Mouse (Mus musculus) frontal cortex, postnatal 10 days (tissue): ENCODE measurements around the gene Degs2.
"Not testable (repeated sequence)": the region's sequence is repeated elsewhere in the genome, so short reads cannot be mapped to it uniquely, and the experiment has no call there.

Experiments
- DNase-seq, 2 experiments: peaks; one replicate each; pipeline ENCODE4 v3.0.0; 2022; ENCODE audit warnings: low spot score in 2 of 2, mixed read lengths in 1 of 2

Gene Degs2

GRCm38 (mm10) chr12:108702185-108702584, at the start of gene Degs2:
Degs2 (minus strand) TSS chr12:108702315.
- DNase-seq, result no peak

GRCm38 (mm10) chr12:108751790-108752189, 49.7 kb upstream of the Degs2 start:
- no peak for DNase-seq

- DNase-seq, result no peak
Measured at GRCm38 (mm10) chr12:108750226-108750625, 48.1 kb upstream of the Degs2 start.

GRCm38 (mm10) chr12:108749454-108749853, 47.3 kb upstream of the Degs2 start:
- DNase-seq, result no peak

GRCm38 (mm10) chr12:108749019-108749418, 46.9 kb upstream of the Degs2 start:
- no peak for DNase-seq

- no peak for DNase-seq
Measured at GRCm38 (mm10) chr12:108745990-108746389, 43.9 kb upstream of the Degs2 start.

GRCm38 (mm10) chr12:108742241-108742640, 40.1 kb upstream of the Degs2 start:
- no peak for DNase-seq

- DNase-seq, result no peak
Measured at GRCm38 (mm10) chr12:108741472-108741871, 39.4 kb upstream of the Degs2 start.

GRCm38 (mm10) chr12:108738745-108739144, 36.6 kb upstream of the Degs2 start:
- no peak for DNase-seq

- no peak for DNase-seq
Measured at GRCm38 (mm10) chr12:108737838-108738237, 35.7 kb upstream of the Degs2 start.

GRCm38 (mm10) chr12:108734386-108734785, 32.3 kb upstream of the Degs2 start:
- DNase-seq, result no peak

- no peak for DNase-seq
Measured at GRCm38 (mm10) chr12:108723841-108724240, 21.7 kb upstream of the Degs2 start.

GRCm38 (mm10) chr12:108722464-108722863, 20.3 kb upstream of the Degs2 start:
- DNase-seq, result no peak

GRCm38 (mm10) chr12:108718485-108718884, 16.4 kb upstream of the Degs2 start:
- DNase-seq, result no peak

- no peak for DNase-seq
Measured at GRCm38 (mm10) chr12:108715854-108716253, 13.7 kb upstream of the Degs2 start.

- not testable (repeated sequence) for DNase-seq
Measured at GRCm38 (mm10) chr12:108713972-108714371, 11.9 kb upstream of the Degs2 start.

- DNase-seq, result no peak
Measured at GRCm38 (mm10) chr12:108712481-108712880, 10.4 kb upstream of the Degs2 start.

GRCm38 (mm10) chr12:108710861-108711615, 8.9 kb upstream of the Degs2 start:
- DNase-seq, result no peak

GRCm38 (mm10) chr12:108709964-108710765, 8.1 kb upstream of the Degs2 start:
- DNase-seq, result no peak

- DNase-seq, result no peak
Measured at GRCm38 (mm10) chr12:108709386-108709785, 7.3 kb upstream of the Degs2 start.

- no peak for DNase-seq
Measured at GRCm38 (mm10) chr12:108706129-108706528, 4.0 kb upstream of the Degs2 start.

- no peak for DNase-seq
Measured at GRCm38 (mm10) chr12:108705486-108705885, 3.4 kb upstream of the Degs2 start.

GRCm38 (mm10) chr12:108701221-108701620, 894 bp downstream of the Degs2 start:
- no peak for DNase-seq
